Mouse (Mus musculus): ENCODE measurements around the gene 4930583I09Rik. TPM values are rescaled to one million over a fixed set of nuclear protein-coding genes. Genes with fewer than 3 reads are reported as not detected.

4930583I09Rik gene
- not detected in 2 replicates for polyA plus RNA-seq (2016; fragmentation: Nextera tagmentation; extraction: Ambion mirVana)

DNA sequence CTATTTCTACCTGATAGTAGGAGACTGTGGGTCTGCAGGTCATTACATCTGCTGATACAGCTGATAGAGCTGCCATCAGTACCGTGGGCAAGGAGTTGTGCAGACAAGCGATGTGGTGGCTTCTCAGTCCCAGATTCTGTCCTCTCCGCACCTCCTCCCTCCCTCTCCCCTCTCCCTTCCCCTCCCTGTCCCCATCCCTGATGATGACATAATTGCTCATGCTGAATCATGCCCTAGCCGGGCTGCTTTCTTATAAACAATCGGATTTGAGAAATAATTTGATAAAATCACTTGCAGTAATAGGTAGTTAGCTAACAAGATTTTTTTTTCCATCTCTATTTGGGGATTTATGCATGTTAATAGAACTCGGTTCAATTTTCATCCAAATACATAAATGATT, at the start of gene 4930583I09Rik:
Gene 4930583I09Rik (minus strand): TSS at position 144 of the 400 bp plus-strand sequence.
- no peak within 1 kb of the TSS for H3K27ac ChIP-seq
- H3K9ac ChIP-seq (replicated peaks) = no peak within 1 kb of the TSS
- 67% methylated on average over 6 of the region's 6 CpGs for WGBS
- no peaks in the 10 kb centered on the region for H3K9me3 ChIP-seq
- H3K4me2 ChIP-seq = no peak within 1 kb of the TSS
- no peak within 1 kb of the TSS for H3K4me3 ChIP-seq (replicated peaks)
- H3K27me3 ChIP-seq = no peaks in the 10 kb centered on the region
- H3K36me3 ChIP-seq = no peaks in the 10 kb centered on the region
- ATAC-seq (ENCODE audit: insufficient number of reproducible peaks, insufficient read depth, low FRiP score, low TSS enrichment, low read depth) = no peak
- H3K4me1 ChIP-seq (replicated peaks) = peaks cover 6% of the 10 kb centered on the region

DNA sequence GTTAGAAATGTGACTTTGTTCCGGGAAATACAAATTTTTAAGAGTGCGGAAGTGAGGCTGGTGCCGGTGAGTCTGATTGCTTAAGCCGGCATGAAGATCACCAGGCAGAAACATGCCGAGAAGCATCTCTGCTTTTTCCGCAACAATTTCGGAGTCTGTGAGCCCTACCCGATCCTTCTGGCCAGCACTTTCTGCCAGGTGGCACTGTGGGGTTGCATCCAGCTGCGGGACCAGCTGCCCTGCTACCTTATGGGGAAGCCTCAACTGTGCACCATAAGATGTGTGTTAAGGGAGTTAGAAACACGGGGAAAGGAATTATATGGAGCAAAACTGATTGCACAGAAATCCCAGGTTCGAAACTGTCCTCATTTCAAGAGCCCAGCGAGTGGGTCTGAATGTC, 40.2 kb upstream of the 4930583I09Rik start:
- Histone ChIP-seq H3K36me3 (no peaks in the 10 kb centered on the region), H3K4me2 (no peak overlapping the region), H3K9ac (replicated peaks) (no peak overlapping the region), H3K4me3 (replicated peaks) (no peak overlapping the region), H3K4me1 (replicated peaks) (0 out of 2 replicates have a peak, but pooled peaks cover 3% of the 10 kb centered on the region), H3K27ac (no peak overlapping the region), H3K27me3 (no peaks in the 10 kb centered on the region), H3K9me3 (no peaks in the 10 kb centered on the region)
- no peak for ATAC-seq (ENCODE audit: insufficient number of reproducible peaks, insufficient read depth, low FRiP score, low TSS enrichment, low read depth)
- WGBS = 62% methylated on average over 12 of the region's 12 CpGs

- no peak for ATAC-seq (ENCODE audit: insufficient number of reproducible peaks, insufficient read depth, low FRiP score, low TSS enrichment, low read depth)
- H3K9me3 ChIP-seq = no peaks in the 10 kb centered on the region
- H3K4me3 ChIP-seq (replicated peaks) = no peak overlapping the region
- H3K27ac ChIP-seq = no peak overlapping the region
- H3K9ac ChIP-seq (replicated peaks) = no peak overlapping the region
- H3K27me3 ChIP-seq = no peaks in the 10 kb centered on the region
- no peak overlapping the region for H3K4me2 ChIP-seq
- H3K36me3 ChIP-seq = no peaks in the 10 kb centered on the region
- 0 out of 2 replicates have a peak, but pooled peaks cover 3% of the 10 kb centered on the region for H3K4me1 ChIP-seq (replicated peaks)
- 54% methylated on average over 4 of the region's 4 CpGs for WGBS
These were observed 37.8 kb upstream of the 4930583I09Rik start for GRCm38 (mm10) chr17:64873651-64874072.

DNA sequence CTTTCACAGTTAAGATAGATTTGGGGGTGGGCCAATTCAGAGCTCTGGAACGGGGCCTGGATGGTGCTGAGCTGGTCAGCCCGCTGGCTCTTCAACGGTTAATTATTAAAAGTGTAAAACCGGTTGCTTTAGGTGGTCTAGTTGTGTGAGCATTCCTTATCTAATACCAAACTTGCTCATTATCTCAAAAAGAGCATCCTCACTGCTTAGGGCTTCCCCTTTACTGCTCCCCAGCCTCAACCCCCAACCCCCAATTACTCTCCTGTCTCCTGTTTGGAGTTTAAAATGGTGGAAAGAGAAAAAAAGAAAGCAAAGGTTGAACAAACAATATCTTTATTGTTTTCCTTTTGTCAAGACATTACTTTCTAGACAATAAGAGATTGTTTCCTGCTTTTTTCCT, 27.9 kb upstream of the 4930583I09Rik start:
- Histone ChIP-seq H3K36me3 (no peaks in the 10 kb centered on the region), H3K9me3 (0 out of 2 replicates have a peak, but pooled peaks cover 5% of the 10 kb centered on the region), H3K27ac (no peak overlapping the region), H3K27me3 (no peaks in the 10 kb centered on the region), H3K4me3 (replicated peaks) (no peak overlapping the region), H3K9ac (replicated peaks) (no peak overlapping the region), H3K4me2 (no peak overlapping the region), H3K4me1 (replicated peaks) (no peaks in the 10 kb centered on the region)
- 75% methylated on average over 4 of the region's 4 CpGs for WGBS
- no peak for ATAC-seq (ENCODE audit: insufficient number of reproducible peaks, insufficient read depth, low FRiP score, low TSS enrichment, low read depth)

DNA sequence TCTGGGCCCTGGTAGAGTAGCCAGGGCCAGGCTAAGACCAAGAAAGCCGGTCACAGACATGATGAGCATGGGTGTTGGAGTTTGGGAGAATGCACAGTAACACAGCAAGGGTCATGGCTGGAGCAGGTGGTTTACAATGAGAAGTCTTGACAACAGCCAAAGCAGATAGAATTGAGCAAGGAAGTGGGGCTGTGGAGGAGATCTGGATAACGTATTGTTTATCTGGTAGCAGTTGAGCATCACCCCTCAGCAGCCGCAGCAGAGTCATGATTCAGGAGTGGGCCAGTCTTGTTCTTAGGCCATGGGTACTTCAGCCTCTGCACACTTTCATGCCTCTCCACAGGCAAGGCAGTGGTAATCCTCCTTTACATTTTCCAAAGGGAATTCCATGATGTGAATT, 25.1 kb upstream of the 4930583I09Rik start:
- no peaks in the 10 kb centered on the region for H3K4me1 ChIP-seq (replicated peaks)
- no peak overlapping the region for H3K27ac ChIP-seq
- WGBS = 87% methylated on average over 3 of the region's 3 CpGs
- H3K36me3 ChIP-seq = no peaks in the 10 kb centered on the region
- H3K4me2 ChIP-seq = no peak overlapping the region
- ATAC-seq (ENCODE audit: insufficient number of reproducible peaks, insufficient read depth, low FRiP score, low TSS enrichment, low read depth) = no peak
- H3K9me3 ChIP-seq = no peaks in the 10 kb centered on the region
- no peak overlapping the region for H3K4me3 ChIP-seq (replicated peaks)
- no peak overlapping the region for H3K9ac ChIP-seq (replicated peaks)
- no peaks in the 10 kb centered on the region for H3K27me3 ChIP-seq

- Histone ChIP-seq H3K4me1 (replicated peaks) (no peaks in the 10 kb centered on the region), H3K9me3 (no peaks in the 10 kb centered on the region), H3K9ac (replicated peaks) (no peak overlapping the region), H3K27ac (no peak overlapping the region), H3K4me3 (replicated peaks) (no peak overlapping the region), H3K4me2 (no peak overlapping the region), H3K36me3 (no peaks in the 10 kb centered on the region), H3K27me3 (no peaks in the 10 kb centered on the region)
- no peak for ATAC-seq (ENCODE audit: insufficient number of reproducible peaks, insufficient read depth, low FRiP score, low TSS enrichment, low read depth)
- WGBS = 84% methylated on average over 6 of the region's 6 CpGs
These were observed 23.0 kb upstream of the 4930583I09Rik start for GRCm38 (mm10) chr17:64858848-64859247.

DNA sequence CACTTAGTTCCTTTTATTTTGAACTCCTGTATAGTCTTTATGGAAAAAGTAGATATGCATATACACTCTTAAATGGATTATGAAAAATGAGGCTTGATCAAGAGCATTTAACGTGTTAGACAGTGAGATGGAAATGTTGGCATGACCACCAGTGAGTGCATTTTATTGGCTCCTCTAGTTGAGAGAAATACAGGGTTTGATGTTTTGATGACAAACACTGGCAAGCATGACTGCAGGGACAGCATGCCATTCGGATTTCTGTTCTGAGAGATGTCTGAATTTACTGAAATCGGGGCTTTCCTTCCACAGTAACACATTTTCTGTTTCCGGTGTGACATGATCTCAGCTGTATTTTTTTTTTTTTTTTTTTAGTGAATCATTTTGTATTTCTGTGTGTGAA, 12.2 kb upstream of the 4930583I09Rik start:
- Histone ChIP-seq H3K4me1 (replicated peaks) (no peaks in the 10 kb centered on the region), H3K27ac (no peak overlapping the region), H3K4me3 (replicated peaks) (no peak overlapping the region), H3K36me3 (no peaks in the 10 kb centered on the region), H3K4me2 (no peak overlapping the region), H3K27me3 (no peaks in the 10 kb centered on the region), H3K9ac (replicated peaks) (no peak overlapping the region), H3K9me3 (no peaks in the 10 kb centered on the region)
- ATAC-seq (ENCODE audit: insufficient number of reproducible peaks, insufficient read depth, low FRiP score, low TSS enrichment, low read depth) = no peak
- WGBS = 87% methylated on average over 4 of the region's 4 CpGs

- WGBS = 85% methylated on average over 1 of the region's 1 CpGs
- H3K27me3 ChIP-seq = no peaks in the 10 kb centered on the region
These were observed 10.8 kb upstream of the 4930583I09Rik start for GRCm38 (mm10) chr17:64846654-64847053.

DNA sequence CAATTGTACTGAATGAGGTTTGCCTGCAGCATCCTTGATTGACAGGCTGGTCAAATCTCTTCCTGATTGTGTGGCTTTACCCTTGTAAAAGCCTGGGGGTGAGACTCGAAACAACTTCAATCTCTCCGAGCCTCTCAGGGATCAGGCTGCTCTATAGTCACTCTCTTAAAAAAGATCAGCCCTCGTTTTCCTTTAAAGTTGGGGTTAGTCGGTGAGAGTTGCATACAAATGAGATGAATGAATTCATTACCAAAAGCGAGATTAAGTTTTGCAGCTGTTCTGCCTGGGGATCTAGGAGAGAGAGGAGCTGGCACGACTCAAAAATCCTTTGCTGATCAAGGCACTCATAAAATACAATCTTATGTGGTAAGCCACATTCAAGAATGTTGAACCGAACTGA, 1.0 kb upstream of the 4930583I09Rik start:
- no peaks in the 10 kb centered on the region for H3K36me3 ChIP-seq
- H3K27ac ChIP-seq = no peak overlapping the region
- peaks cover 6% of the 10 kb centered on the region for H3K4me1 ChIP-seq (replicated peaks)
- no peak overlapping the region for H3K9ac ChIP-seq (replicated peaks)
- ATAC-seq (ENCODE audit: insufficient number of reproducible peaks, insufficient read depth, low FRiP score, low TSS enrichment, low read depth) = no peak
- no peak overlapping the region for H3K4me3 ChIP-seq (replicated peaks)
- 27% methylated on average over 7 of the region's 7 CpGs for whole genome bisulfite sequencing
- no peaks in the 10 kb centered on the region for H3K9me3 ChIP-seq
- no peaks in the 10 kb centered on the region for H3K27me3 ChIP-seq
- H3K4me2 ChIP-seq = no peak overlapping the region

More at GRCm38 (mm10) chr17:64846654-64847053, 10.8 kb upstream of the 4930583I09Rik start:
- Histone ChIP-seq H3K9me3 (no peaks in the 10 kb centered on the region), H3K9ac (replicated peaks) (no peak overlapping the region), H3K4me3 (replicated peaks) (no peak overlapping the region), H3K4me1 (replicated peaks) (no peaks in the 10 kb centered on the region), H3K27ac (no peak overlapping the region), H3K4me2 (no peak overlapping the region), H3K36me3 (no peaks in the 10 kb centered on the region)
- no peak for ATAC-seq (ENCODE audit: insufficient number of reproducible peaks, insufficient read depth, low FRiP score, low TSS enrichment, low read depth)

- WGBS = 84% methylated on average over 10 of the region's 10 CpGs
- Histone ChIP-seq H3K27me3 (no peaks in the 10 kb centered on the region), H3K4me2 (no peak overlapping the region), H3K4me3 (replicated peaks) (no peak overlapping the region), H3K9ac (replicated peaks) (no peak overlapping the region), H3K4me1 (replicated peaks) (peaks cover 6% of the 10 kb centered on the region), H3K27ac (no peak overlapping the region), H3K9me3 (no peaks in the 10 kb centered on the region), H3K36me3 (no peaks in the 10 kb centered on the region)
- no peak for ATAC-seq (ENCODE audit: insufficient number of reproducible peaks, insufficient read depth, low FRiP score, low TSS enrichment, low read depth)
These were observed 481 bp upstream of the 4930583I09Rik start for GRCm38 (mm10) chr17:64836352-64836751.

DNA sequence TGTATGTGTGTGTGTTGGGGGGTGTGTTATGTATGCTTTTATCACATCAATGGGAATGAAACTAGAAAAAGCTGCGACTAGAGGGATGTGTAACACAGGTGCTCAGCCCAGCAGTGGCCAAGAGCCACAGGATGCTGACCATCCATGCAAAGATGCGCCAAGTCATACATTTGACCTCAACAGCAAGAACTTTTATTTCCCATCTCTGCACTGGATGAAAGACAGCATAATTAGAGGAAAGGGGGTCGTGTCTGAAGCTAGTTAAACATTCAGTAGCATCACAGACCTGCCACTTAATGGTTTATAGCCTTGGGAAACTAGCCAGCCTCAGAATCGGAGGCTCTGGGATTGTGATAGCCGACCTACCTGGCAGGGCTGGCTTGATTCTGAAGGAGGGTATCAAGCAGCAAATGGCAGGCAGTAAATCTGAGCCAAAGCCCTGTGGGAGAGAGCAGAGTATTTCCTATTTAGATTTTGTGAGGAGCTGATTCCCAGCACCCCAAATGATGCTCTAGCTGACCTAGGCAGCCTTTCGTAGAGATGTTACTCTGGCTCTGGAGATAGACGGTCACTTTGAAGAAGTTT, 1.9 kb downstream of the 4930583I09Rik start:
- peaks cover 6% of the 10 kb centered on the region for H3K4me1 ChIP-seq (replicated peaks)
- H3K4me3 ChIP-seq (replicated peaks) = no peak overlapping the region
- H3K36me3 ChIP-seq = no peaks in the 10 kb centered on the region
- H3K27ac ChIP-seq = no peak overlapping the region
- H3K27me3 ChIP-seq = no peaks in the 10 kb centered on the region
- no peak for ATAC-seq (ENCODE audit: insufficient number of reproducible peaks, insufficient read depth, low FRiP score, low TSS enrichment, low read depth)
- no peak overlapping the region for H3K9ac ChIP-seq (replicated peaks)
- H3K4me2 ChIP-seq = no peak overlapping the region
- H3K9me3 ChIP-seq = no peaks in the 10 kb centered on the region
- 66% methylated on average over 7 of the region's 7 CpGs for WGBS

GRCm38 (mm10) chr17:64833071-64833470, 2.8 kb downstream of the 4930583I09Rik start:
- H3K9me3 ChIP-seq = no peaks in the 10 kb centered on the region
- WGBS = 74% methylated on average over 2 of the region's 2 CpGs

More at GRCm38 (mm10) chr17:64833071-64833470, 2.8 kb downstream of the 4930583I09Rik start:
- Histone ChIP-seq H3K4me1 (replicated peaks) (peaks cover 6% of the 10 kb centered on the region), H3K4me3 (replicated peaks) (no peak overlapping the region), H3K36me3 (no peaks in the 10 kb centered on the region), H3K27me3 (no peaks in the 10 kb centered on the region), H3K27ac (no peak overlapping the region), H3K9ac (replicated peaks) (no peak overlapping the region), H3K4me2 (no peak overlapping the region)
- no peak for ATAC-seq (ENCODE audit: insufficient number of reproducible peaks, insufficient read depth, low FRiP score, low TSS enrichment, low read depth)

Data from limb, embryonic 12.5 days (tissue).